Mouse (Mus musculus) right cerebral cortex, postnatal 10 days (tissue): Measurements from ENCODE around the gene Eaf2.

Experiments used
- DNase-seq, 2 experiments: peaks; one replicate each; pipeline ENCODE4 v3.0.0; 2021; ENCODE audit warnings: low spot score in 2 of 2

The Eaf2 gene

GRCm38 (mm10) chr16:36770191-36770771, 104.5 kb downstream of the Eaf2 start:
- DNase-seq, result no peak

DNA sequence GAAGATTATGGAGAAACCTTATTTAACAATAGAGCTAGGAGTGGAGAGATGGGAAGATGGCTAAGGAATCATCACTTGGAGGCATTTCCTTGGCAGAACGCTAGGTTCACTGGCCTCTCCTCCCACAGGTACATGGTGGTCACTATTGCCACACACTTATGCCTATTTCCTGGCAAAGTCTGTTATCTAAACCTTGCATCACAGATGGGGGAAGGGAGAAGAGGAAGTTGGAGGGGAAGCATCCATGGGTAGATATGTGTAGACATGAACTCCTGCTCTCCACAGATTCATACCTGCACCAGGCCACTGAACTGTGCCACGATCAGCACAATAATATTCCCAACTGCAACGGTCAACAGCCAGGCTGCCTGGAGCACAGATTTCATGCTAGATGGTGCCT, 122.8 kb downstream of the Eaf2 start:
- DNase-seq, result no peak

DNA sequence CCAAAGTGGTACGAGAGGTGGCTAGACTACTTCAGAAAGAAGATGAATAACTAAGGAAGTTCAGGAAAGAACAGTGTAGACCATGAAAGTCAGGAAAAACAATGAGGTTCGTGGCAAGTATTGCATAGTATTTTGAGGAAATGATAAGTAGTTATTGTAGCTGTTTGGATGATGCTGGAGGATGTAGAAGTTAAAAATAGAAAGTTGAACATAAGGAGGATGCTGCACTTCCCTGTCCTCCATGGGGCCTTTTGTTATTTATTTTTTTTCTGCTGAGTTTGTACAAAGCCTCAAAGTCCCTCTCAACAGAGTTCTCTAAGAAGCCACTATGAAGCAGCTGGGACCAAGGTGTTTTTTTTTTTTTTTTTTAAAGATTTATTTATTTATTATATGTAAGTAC, 127.0 kb downstream of the Eaf2 start:
- DNase-seq, result no peak

GRCm38 (mm10) chr16:36747068-36747467, 127.7 kb downstream of the Eaf2 start:
- DNase-seq, result no peak

GRCm38 (mm10) chr16:36743580-36743979, 131.2 kb downstream of the Eaf2 start:
- DNase-seq, result no peak
